Mouse (Mus musculus) erythroblast, embryonic 14.5 days (primary cell): ENCODE results near the gene 2210408I21Rik. TPM values are rescaled to one million over a fixed set of nuclear protein-coding genes. Genes with fewer than 3 reads are reported as not detected.

ENCODE experiments used
- H3K27me3 ChIP-seq: 2 replicates; pipeline ENCODE4 v1.6.1; 2012; ENCODE audit warnings: inconsistent platforms; ENCODE audit not compliant: control insufficient read depth
- H3K36me3 ChIP-seq: 2 replicates; pipeline ENCODE4 v1.6.1; 2012; ENCODE audit warnings: mild to moderate bottlenecking, inconsistent platforms; ENCODE audit not compliant: control insufficient read depth
- H3K4me1 ChIP-seq: 2 replicates; pipeline ENCODE4 v1.6.1; 2012; ENCODE audit warnings: inconsistent platforms; ENCODE audit not compliant: control insufficient read depth
- H3K4me3 ChIP-seq: replicated peaks from 2 replicates; pipeline ENCODE3; 2012; ENCODE audit warnings: moderate library complexity, mild to moderate bottlenecking, inconsistent platforms
- H3K9me3 ChIP-seq: 2 replicates; pipeline ENCODE4 v1.6.1; 2012; ENCODE audit warnings: low read length, inconsistent platforms, mixed read lengths; ENCODE audit not compliant: control insufficient read depth
- GATA1 ChIP-seq: IDR thresholded peaks from 2 replicates; pipeline ENCODE4 v1.6.1; 2012; ENCODE audit warnings: low read length, inconsistent platforms, mixed read lengths
- TAL1 ChIP-seq: IDR thresholded peaks from 3 replicates; pipeline ENCODE4 v1.6.1; 2012; ENCODE audit warnings: low read length, inconsistent platforms, mixed read lengths
- polyA plus RNA-seq: library from polyadenylated mRNA; stranded (reverse); fragments of >175 nt; gene quantifications from 2 replicates; pipeline ENCODE4 v1.2.3, GENCODE M21; 2012

2210408I21Rik gene
- polyA plus RNA-seq, 1 experiment = not detected

- Histone ChIP-seq H3K9me3 (no peaks in the 10 kb centered on the region), H3K4me1 (no peaks in the 10 kb centered on the region), H3K27me3 (no peaks in the 10 kb centered on the region), H3K4me3 (no peak overlapping the region), H3K36me3 (no peaks in the 10 kb centered on the region)
- TF ChIP-seq GATA1 (no peak), TAL1 (no peak)
These were observed 250.2 kb downstream of the 2210408I21Rik start for GRCm38 (mm10) chr13:77385448-77385970.

GRCm38 (mm10) chr13:77386001-77386400, 250.7 kb downstream of the 2210408I21Rik start:
- Histone ChIP-seq H3K27me3 (no peaks in the 10 kb centered on the region), H3K4me3 (no peak overlapping the region), H3K4me1 (no peaks in the 10 kb centered on the region), H3K9me3 (no peaks in the 10 kb centered on the region), H3K36me3 (no peaks in the 10 kb centered on the region)
- TF ChIP-seq GATA1 (no peak), TAL1 (no peak)

GRCm38 (mm10) chr13:77388148-77388547, 252.8 kb downstream of the 2210408I21Rik start:
- no peak for TF ChIP-seq GATA1
- no peak for TF ChIP-seq TAL1
- Histone ChIP-seq H3K36me3 (no peaks in the 10 kb centered on the region), H3K9me3 (no peaks in the 10 kb centered on the region), H3K27me3 (no peaks in the 10 kb centered on the region), H3K4me3 (no peak overlapping the region), H3K4me1 (no peaks in the 10 kb centered on the region)

- TF ChIP-seq TAL1 = no peak
- TF ChIP-seq GATA1 = no peak
- Histone ChIP-seq H3K36me3 (no peaks in the 10 kb centered on the region), H3K4me3 (no peak overlapping the region), H3K9me3 (no peaks in the 10 kb centered on the region), H3K27me3 (no peaks in the 10 kb centered on the region), H3K4me1 (no peaks in the 10 kb centered on the region)
These were observed 253.9 kb downstream of the 2210408I21Rik start for GRCm38 (mm10) chr13:77389209-77389608.

GRCm38 (mm10) chr13:77396374-77396773, 261.0 kb downstream of the 2210408I21Rik start:
- H3K36me3 ChIP-seq = no peaks in the 10 kb centered on the region
- no peaks in the 10 kb centered on the region for H3K9me3 ChIP-seq
- H3K27me3 ChIP-seq = no peaks in the 10 kb centered on the region
- TF ChIP-seq TAL1 (no peak), GATA1 (no peak)
- H3K4me1 ChIP-seq = no peaks in the 10 kb centered on the region
- H3K4me3 ChIP-seq = no peak overlapping the region

GRCm38 (mm10) chr13:77396981-77397380, 261.6 kb downstream of the 2210408I21Rik start:
- Histone ChIP-seq H3K27me3 (no peaks in the 10 kb centered on the region), H3K4me1 (no peaks in the 10 kb centered on the region), H3K9me3 (no peaks in the 10 kb centered on the region), H3K4me3 (no peak overlapping the region), H3K36me3 (no peaks in the 10 kb centered on the region)
- no peak for TF ChIP-seq GATA1
- no peak for TF ChIP-seq TAL1

- TF ChIP-seq TAL1 = no peak
- TF ChIP-seq GATA1 = no peak
- no peak overlapping the region for H3K4me3 ChIP-seq
- H3K36me3 ChIP-seq = no peaks in the 10 kb centered on the region
- H3K27me3 ChIP-seq = no peaks in the 10 kb centered on the region
- no peaks in the 10 kb centered on the region for H3K9me3 ChIP-seq
- no peaks in the 10 kb centered on the region for H3K4me1 ChIP-seq
These were observed 262.3 kb downstream of the 2210408I21Rik start for GRCm38 (mm10) chr13:77397646-77398045.

- Histone ChIP-seq H3K27me3 (no peaks in the 10 kb centered on the region), H3K36me3 (no peaks in the 10 kb centered on the region), H3K4me3 (no peak overlapping the region), H3K9me3 (no peaks in the 10 kb centered on the region), H3K4me1 (no peaks in the 10 kb centered on the region)
- TF ChIP-seq TAL1 (no peak), GATA1 (no peak)
These were observed 263.1 kb downstream of the 2210408I21Rik start for GRCm38 (mm10) chr13:77398477-77398876.

GRCm38 (mm10) chr13:77400762-77401161, 265.4 kb downstream of the 2210408I21Rik start:
- TF ChIP-seq TAL1 = no peak
- no peak for TF ChIP-seq GATA1

GRCm38 (mm10) chr13:77408530-77408929, 273.2 kb downstream of the 2210408I21Rik start:
- Histone ChIP-seq H3K27me3 (no peaks in the 10 kb centered on the region), H3K36me3 (no peaks in the 10 kb centered on the region), H3K4me3 (no peak overlapping the region), H3K9me3 (no peaks in the 10 kb centered on the region), H3K4me1 (no peaks in the 10 kb centered on the region)
- TF ChIP-seq GATA1 = no peak
- TF ChIP-seq TAL1 = no peak

More at GRCm38 (mm10) chr13:77400762-77401161, 265.4 kb downstream of the 2210408I21Rik start:
- Histone ChIP-seq H3K27me3 (no peaks in the 10 kb centered on the region), H3K4me3 (no peak overlapping the region), H3K36me3 (no peaks in the 10 kb centered on the region), H3K4me1 (no peaks in the 10 kb centered on the region), H3K9me3 (no peaks in the 10 kb centered on the region)
